9 mouse cellular contexts compared by ENCODE assay signal in genomic region chr19:46455556-46455955, GRCm38 (mm10). TPM values are rescaled to one million over a fixed set of nuclear protein-coding genes. Genes with fewer than 3 reads are reported as not detected.
DNase-seq lines count a peak whose midpoint lies in the region; ATAC-seq and TF ChIP-seq lines count a peak whose summit lies in the region.
"Had no signal": no experiment of that assay in that cellular context is flagged by ENCODE, and none has a peak within 500 bp of the region (broad histone marks: within the 10 kb centered on the region; RNA-seq: fewer than 3 reads in every experiment).

No protein-coding gene starts in this region.

- H3K27ac ChIP-seq in heart, embryonic 10.5 days, result peak overlapping the region; percentile 89
- H3K27ac ChIP-seq in hindbrain, postnatal 0 days, result peak overlapping the region; percentile 48
- peak overlapping the region; percentile 91 for H3K27ac ChIP-seq in small intestine, adult 2 months (ENCODE audit: insufficient read depth, low read depth, low read length)

- TF ChIP-seq POLR2A in small intestine, adult 2 months (IDR thresholded peaks at IDR 0.05; ENCODE audit: low read depth, low read length), result no peak

- no peak for TF ChIP-seq CTCF in hindbrain, postnatal 0 days (IDR thresholded peaks at IDR 0.05; ENCODE audit: low read depth)
- TF ChIP-seq CTCF in small intestine, adult 2 months (IDR thresholded peaks at IDR 0.05; ENCODE audit: extremely low read depth, insufficient read length, insufficient replicate concordance, low read depth, low read length), result no peak

- WGBS in heart, embryonic 10.5 days, result 85% methylated on average over 8 of the region's 8 CpGs
- WGBS in hindbrain, postnatal 0 days, result 90% methylated on average over 8 of the region's 8 CpGs
- WGBS in small intestine, adult 2 months, result 73% methylated on average over 8 of the region's 8 CpGs

- no peaks in the 10 kb centered on the region for H3K27me3 ChIP-seq in heart, embryonic 10.5 days (ENCODE audit: insufficient read depth, poor library complexity, severe bottlenecking)
- no peaks in the 10 kb centered on the region for H3K27me3 ChIP-seq in megakaryocyte, embryonic 14.5 days (replicated peaks)
- no peaks in the 10 kb centered on the region for H3K27me3 ChIP-seq in hindbrain, postnatal 0 days (ENCODE audit: insufficient read depth, low read length)
- no peaks in the 10 kb centered on the region for H3K27me3 ChIP-seq in small intestine, adult 2 months (ENCODE audit: control insufficient read depth, insufficient read depth, low read length)

- peaks cover 46% of the 10 kb centered on the region for H3K36me3 ChIP-seq in heart, embryonic 10.5 days
- H3K36me3 ChIP-seq in megakaryocyte, embryonic 14.5 days (replicated peaks; ENCODE audit: low read length), result peaks cover 69% of the 10 kb centered on the region
- peaks cover 22% of the 10 kb centered on the region; the same call in 1 of the 2 replicates for H3K36me3 ChIP-seq in hindbrain, postnatal 0 days (ENCODE audit: insufficient read depth, low read length)
- H3K36me3 ChIP-seq in small intestine, adult 2 months (ENCODE audit: control insufficient read depth, insufficient read depth, low read length), result no peaks in the 10 kb centered on the region; the same call in 1 of the 2 replicates

- no peak overlapping the region; the same call in 1 of the 2 replicates for H3K9ac ChIP-seq in hindbrain, postnatal 0 days (replicated peaks; ENCODE audit: low read length)

- H3K4me1 ChIP-seq in heart, embryonic 10.5 days, result peaks cover 89% of the 10 kb centered on the region
- peaks cover 100% of the 10 kb centered on the region for H3K4me1 ChIP-seq in megakaryocyte, embryonic 14.5 days
- H3K4me1 ChIP-seq in hindbrain, postnatal 0 days (ENCODE audit: insufficient read depth, low read length), result 0 out of 2 replicates have a peak, but pooled peaks cover 18% of the 10 kb centered on the region
- peaks cover 52% of the 10 kb centered on the region for H3K4me1 ChIP-seq in small intestine, adult 2 months (ENCODE audit: control insufficient read depth, insufficient read depth, insufficient read length, low read length)

- H3K4me3 ChIP-seq in heart, embryonic 10.5 days, result peak overlapping the region; percentile 33; the same call in 1 of the 2 replicates
- peak overlapping the region; percentile 90 for H3K4me3 ChIP-seq in megakaryocyte, embryonic 14.5 days (replicated peaks)
- H3K4me3 ChIP-seq in hindbrain, postnatal 0 days (ENCODE audit: low read length), result no peak overlapping the region
- no peak overlapping the region for H3K4me3 ChIP-seq in small intestine, adult 2 months (ENCODE audit: low read depth, low read length)

- no peak for DNase-seq in heart, embryonic 10.5 days (ENCODE audit: low spot score)
- no peak for DNase-seq in heart, postnatal 25 days (ENCODE audit: low spot score)
- no peak for DNase-seq in hindbrain, postnatal 0 days (ENCODE audit: low spot score)
- no peak for DNase-seq in urinary bladder, postnatal 14 days (ENCODE audit: low spot score)
- DNase-seq in ovary, postnatal 36 days (ENCODE audit: low spot score), result no peak
- DNase-seq: cerebellum, postnatal 25 days had no signal

- H3K9me3 ChIP-seq in heart, embryonic 10.5 days, result no peaks in the 10 kb centered on the region
- H3K9me3 ChIP-seq in megakaryocyte, embryonic 14.5 days, result no peaks in the 10 kb centered on the region
- no peaks in the 10 kb centered on the region for H3K9me3 ChIP-seq in hindbrain, postnatal 0 days (ENCODE audit: low read length)

- H3K4me2 ChIP-seq in hindbrain, postnatal 0 days (ENCODE audit: low read depth, low read length), result no peak overlapping the region

- intact Hi-C loops in heart, postnatal 25 days (cut with DNase I), result loop anchor here (2.0 kb wide), 3 partner anchors 21 to 69 kb away; partner anchors contain the start of gene Trim8

- ATAC-seq in megakaryocyte, adult 5-6 weeks (ENCODE audit: poor library complexity, severe bottlenecking), result no peak
- ATAC-seq in hindbrain, postnatal 0 days, result no peak

RNA-seq across cellular contexts. Expression of gene Trim8, which starts 45.9 kb away (rescaled TPM):
- polyA plus RNA-seq in heart, embryonic 10.5 days (2016; fragmentation: Nextera tagmentation; extraction: Ambion mirVana), result 17.6 and 22.0 TPM in 2 replicates
- 10 to 100 TPM; 37.3 to 40.6 TPM for total RNA-seq in heart, postnatal 25 days (2021)
- polyA plus RNA-seq in megakaryocyte, embryonic 14.5 days (2012; ENCODE audit: insufficient read depth, low replicate concordance), result 207 and 435 TPM in 2 replicates
- 14.1 and 18.2 TPM in 2 replicates for total RNA-seq in megakaryocyte, adult 5-6 weeks (2015)
- 18.0 and 20.1 TPM in 2 replicates for total RNA-seq in megakaryocyte, adult 5-6 weeks (2017)
- 108 and 115 TPM in 2 replicates for total RNA-seq in hindbrain, postnatal 0 days (2014; rRNA removed)
- polyA plus RNA-seq in hindbrain, postnatal 0 days (2015; fragmentation: Nextera tagmentation; extraction: Ambion mirVana), result 28.8 and 29.7 TPM in 2 replicates
- polyA plus RNA-seq in small intestine, adult 2 months (2012; rRNA removed), result 42.3 and 54.8 TPM in 2 replicates

RNA-seq across cellular contexts. Expression of gene Sufu, which starts 58.9 kb away (rescaled TPM):
- 30.9 and 32.8 TPM in 2 replicates for polyA plus RNA-seq in heart, embryonic 10.5 days (2016; fragmentation: Nextera tagmentation; extraction: Ambion mirVana)
- total RNA-seq in heart, postnatal 25 days (2021), result 10 to 100 TPM; 12.0 to 12.6 TPM
- polyA plus RNA-seq in megakaryocyte, embryonic 14.5 days (2012; ENCODE audit: insufficient read depth, low replicate concordance), result 8.7 and 23.5 TPM in 2 replicates
- total RNA-seq in megakaryocyte, adult 5-6 weeks (2015), result 6.4 and 6.9 TPM in 2 replicates
- 3.0 and 5.5 TPM in 2 replicates for total RNA-seq in megakaryocyte, adult 5-6 weeks (2017)
- 21.4 and 21.9 TPM in 2 replicates for total RNA-seq in hindbrain, postnatal 0 days (2014; rRNA removed)
- polyA plus RNA-seq in hindbrain, postnatal 0 days (2015; fragmentation: Nextera tagmentation; extraction: Ambion mirVana), result 17.2 and 19.1 TPM in 2 replicates
- polyA plus RNA-seq in small intestine, adult 2 months (2012; rRNA removed), result 5.8 and 9.4 TPM in 2 replicates

Comparison
In these comparisons a context has a peak if more than half of its experiments do, and no peak if none do; other contexts are left out.
1. H3K4me3 ChIP-seq: peak in heart, embryonic 10.5 days (single experiment) and megakaryocyte, embryonic 14.5 days (single experiment); none in hindbrain, postnatal 0 days (single experiment) and small intestine, adult 2 months (single experiment).
2. Peak in every context shown above with its lines, with median percentiles within 50 percentile points of each other: H3K27ac ChIP-seq.